Mouse (Mus musculus): ENCODE measurements around the gene Fgfr2. TPM values are rescaled to one million over a fixed set of nuclear protein-coding genes. Genes with fewer than 3 reads are reported as not detected.

Gene Fgfr2
- polyA plus RNA-seq, 1 experiment from 2014 or later = 110 TPM

DNA sequence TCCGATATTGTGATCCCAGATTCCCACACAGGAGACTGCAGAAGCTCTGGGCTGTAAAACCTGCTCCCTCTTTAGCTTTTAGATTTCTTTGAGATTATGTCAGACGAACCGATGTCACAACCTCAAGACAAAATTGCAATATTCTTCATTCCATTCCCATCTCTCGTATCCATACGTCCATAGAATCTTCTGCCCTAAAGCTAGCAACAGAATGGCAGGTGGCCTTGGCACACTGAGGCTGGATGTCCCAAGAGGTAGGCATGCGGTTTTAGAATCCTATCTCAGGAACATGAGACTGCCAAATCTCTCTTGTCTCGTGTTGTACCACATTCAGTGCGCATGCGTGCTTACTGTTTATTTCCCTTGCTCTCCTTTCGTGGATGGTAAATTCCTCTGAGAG lies 2757.4 kb downstream of the Fgfr2 start:
- TF ChIP-seq CTCF (IDR thresholded peaks at IDR 0.05) = no peak
- no peak for TF ChIP-seq EP300 (IDR thresholded peaks at IDR 0.05)
- H3K36me3 ChIP-seq (ENCODE audit: insufficient read depth, low read length) = no peaks in the 10 kb centered on the region
- WGBS = 90% methylated on average over 10 of the region's 10 CpGs

DNA sequence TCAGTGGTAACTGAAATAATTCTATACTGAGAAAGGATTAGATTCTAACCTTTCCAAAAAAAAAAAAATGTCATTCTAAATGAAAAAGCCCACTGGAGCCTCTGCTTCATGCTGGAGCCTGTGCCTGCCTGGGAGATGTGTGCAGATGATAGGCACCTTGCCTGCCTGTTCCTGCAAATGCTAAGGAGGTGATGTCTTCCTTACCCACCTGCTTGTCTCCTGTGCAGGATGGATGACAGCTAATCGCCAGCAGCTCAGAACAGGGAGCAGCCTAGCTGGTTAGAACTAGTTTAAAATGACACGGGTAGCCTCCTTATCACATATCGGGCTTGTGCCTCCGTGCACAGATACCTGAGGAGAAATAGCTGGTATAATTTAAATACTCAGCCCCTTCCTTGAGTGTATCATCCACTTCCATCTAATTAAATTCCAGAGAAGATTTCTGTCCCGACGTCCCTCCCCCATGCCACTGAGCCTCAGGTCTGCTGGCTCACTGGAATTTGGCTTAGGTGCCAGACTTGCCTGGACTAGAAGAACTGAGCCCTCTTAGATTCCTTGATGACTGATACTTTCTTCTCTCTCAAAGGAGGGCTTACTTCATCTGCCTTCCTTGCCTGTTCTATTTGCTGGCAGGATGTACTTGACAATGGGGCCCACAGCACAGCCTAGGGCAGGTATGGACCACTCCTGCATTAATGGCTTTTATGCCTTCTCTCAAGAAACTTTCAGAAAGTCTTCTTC lies 2782.6 kb downstream of the Fgfr2 start:
- no peak overlapping the region for H3K9ac ChIP-seq (replicated peaks; ENCODE audit: low read depth)
- no peaks in the 10 kb centered on the region for H3K27me3 ChIP-seq (replicated peaks; ENCODE audit: insufficient read depth, low read length)
- H3K9me3 ChIP-seq (ENCODE audit: low read length) = no peaks in the 10 kb centered on the region
- no peak overlapping the region for H3K4me3 ChIP-seq (ENCODE audit: low read depth, low read length)
- no peaks in the 10 kb centered on the region for H3K4me1 ChIP-seq (ENCODE audit: insufficient read depth, low read depth, low read length)
- no peak overlapping the region for H3K27ac ChIP-seq (ENCODE audit: low read length)
- TF ChIP-seq CTCF (IDR thresholded peaks at IDR 0.05) (no peak), EP300 (IDR thresholded peaks at IDR 0.05) (no peak)
- no peak overlapping the region for H3K4me2 ChIP-seq (replicated peaks; ENCODE audit: low read depth, low read length)
- 52% methylated on average over 6 of the region's 6 CpGs for WGBS
- no peak for DNase-seq (ENCODE audit: low spot score)
- no peaks in the 10 kb centered on the region for H3K36me3 ChIP-seq (ENCODE audit: insufficient read depth, low read length)
- ATAC-seq = no peak

More for the DNA sequence above, 2757.4 kb downstream of the Fgfr2 start:
- no peaks in the 10 kb centered on the region for H3K9me3 ChIP-seq (ENCODE audit: low read length)
- H3K27ac ChIP-seq (ENCODE audit: low read length) = no peak overlapping the region
- DNase-seq (ENCODE audit: low spot score) (no peak), ATAC-seq (no peak)
- no peak overlapping the region for H3K9ac ChIP-seq (replicated peaks; ENCODE audit: low read depth)
- H3K4me2 ChIP-seq (replicated peaks; ENCODE audit: low read depth, low read length) = no peak overlapping the region
- H3K4me3 ChIP-seq (ENCODE audit: low read depth, low read length) = no peak overlapping the region
- no peaks in the 10 kb centered on the region for H3K4me1 ChIP-seq (ENCODE audit: insufficient read depth, low read depth, low read length)
- no peaks in the 10 kb centered on the region for H3K27me3 ChIP-seq (replicated peaks; ENCODE audit: insufficient read depth, low read length)

DNA sequence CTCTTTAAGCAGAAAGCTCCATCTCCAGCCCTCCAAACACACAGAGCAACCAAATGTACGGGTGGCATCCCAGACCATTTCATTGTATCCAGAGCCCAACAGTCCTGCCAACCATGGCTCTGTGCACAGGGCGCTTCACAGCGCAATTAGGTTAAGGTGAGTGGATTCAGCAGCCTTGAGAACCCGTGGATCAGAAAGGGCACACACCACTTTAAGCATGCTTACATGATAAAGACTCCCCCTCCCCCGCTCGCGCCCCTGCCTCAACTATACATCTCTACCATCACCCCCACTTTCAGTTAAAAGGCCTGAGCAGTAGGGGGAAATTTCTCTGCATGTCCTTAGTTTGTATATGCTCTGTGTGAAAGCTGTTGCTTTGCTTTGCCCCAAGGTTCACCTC lies 2785.5 kb downstream of the Fgfr2 start:
- TF ChIP-seq EP300 (IDR thresholded peaks at IDR 0.05) (no peak), CTCF (IDR thresholded peaks at IDR 0.05) (no peak)
- DNase-seq (ENCODE audit: low spot score) = no peak
- Histone ChIP-seq H3K4me2 (replicated peaks; ENCODE audit: low read depth, low read length) (no peak overlapping the region), H3K27ac (ENCODE audit: low read length) (no peak overlapping the region), H3K9ac (replicated peaks; ENCODE audit: low read depth) (no peak overlapping the region), H3K36me3 (ENCODE audit: insufficient read depth, low read length) (no peaks in the 10 kb centered on the region), H3K4me3 (ENCODE audit: low read depth, low read length) (no peak overlapping the region), H3K9me3 (ENCODE audit: low read length) (no peaks in the 10 kb centered on the region), H3K4me1 (ENCODE audit: insufficient read depth, low read depth, low read length) (no peaks in the 10 kb centered on the region), H3K27me3 (replicated peaks; ENCODE audit: insufficient read depth, low read length) (no peaks in the 10 kb centered on the region)
- WGBS = 88% methylated on average over 7 of the region's 7 CpGs
- no peak for ATAC-seq

DNA sequence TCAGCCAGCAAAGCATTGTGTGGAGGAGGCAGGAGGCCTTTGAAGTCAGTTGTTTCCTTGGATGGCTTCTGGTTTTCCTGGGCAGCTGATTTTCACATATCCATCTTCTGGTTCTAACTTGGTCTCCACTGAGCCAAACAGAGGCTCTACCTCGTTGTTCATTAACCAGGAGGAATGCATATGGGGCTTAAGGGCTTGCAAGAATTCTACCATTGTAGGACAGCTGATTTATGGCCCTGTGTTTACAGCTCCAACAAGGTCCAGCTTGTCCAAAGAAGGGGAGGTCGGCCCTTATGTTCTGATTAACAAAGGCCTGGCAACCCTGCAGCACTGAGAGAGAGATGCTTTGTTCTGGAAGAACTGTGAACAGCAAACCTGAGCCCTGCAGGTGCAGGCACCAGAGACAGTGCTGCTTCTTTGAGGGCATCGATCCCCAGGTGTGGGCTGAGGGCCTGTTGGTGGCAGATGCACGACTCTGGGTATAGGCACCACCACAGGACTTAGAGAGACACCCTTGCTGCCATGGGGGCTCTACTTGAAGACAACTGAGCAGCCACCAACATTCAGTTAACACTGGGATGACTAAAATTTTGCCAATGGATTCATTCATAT lies 2787.6 kb downstream of the Fgfr2 start:
- Histone ChIP-seq H3K4me1 (ENCODE audit: insufficient read depth, low read depth, low read length) (no peaks in the 10 kb centered on the region), H3K4me2 (replicated peaks; ENCODE audit: low read depth, low read length) (no peak overlapping the region), H3K27ac (ENCODE audit: low read length) (no peak overlapping the region), H3K27me3 (replicated peaks; ENCODE audit: insufficient read depth, low read length) (no peaks in the 10 kb centered on the region), H3K9me3 (ENCODE audit: low read length) (no peaks in the 10 kb centered on the region), H3K4me3 (ENCODE audit: low read depth, low read length) (no peak overlapping the region), H3K36me3 (ENCODE audit: insufficient read depth, low read length) (no peaks in the 10 kb centered on the region), H3K9ac (replicated peaks; ENCODE audit: low read depth) (no peak overlapping the region)
- WGBS = 36% methylated on average over 4 of the region's 4 CpGs
- ATAC-seq (no peak), DNase-seq (ENCODE audit: low spot score) (no peak)
- no peak for TF ChIP-seq EP300 (IDR thresholded peaks at IDR 0.05)
- TF ChIP-seq CTCF (IDR thresholded peaks at IDR 0.05) = no peak

DNA sequence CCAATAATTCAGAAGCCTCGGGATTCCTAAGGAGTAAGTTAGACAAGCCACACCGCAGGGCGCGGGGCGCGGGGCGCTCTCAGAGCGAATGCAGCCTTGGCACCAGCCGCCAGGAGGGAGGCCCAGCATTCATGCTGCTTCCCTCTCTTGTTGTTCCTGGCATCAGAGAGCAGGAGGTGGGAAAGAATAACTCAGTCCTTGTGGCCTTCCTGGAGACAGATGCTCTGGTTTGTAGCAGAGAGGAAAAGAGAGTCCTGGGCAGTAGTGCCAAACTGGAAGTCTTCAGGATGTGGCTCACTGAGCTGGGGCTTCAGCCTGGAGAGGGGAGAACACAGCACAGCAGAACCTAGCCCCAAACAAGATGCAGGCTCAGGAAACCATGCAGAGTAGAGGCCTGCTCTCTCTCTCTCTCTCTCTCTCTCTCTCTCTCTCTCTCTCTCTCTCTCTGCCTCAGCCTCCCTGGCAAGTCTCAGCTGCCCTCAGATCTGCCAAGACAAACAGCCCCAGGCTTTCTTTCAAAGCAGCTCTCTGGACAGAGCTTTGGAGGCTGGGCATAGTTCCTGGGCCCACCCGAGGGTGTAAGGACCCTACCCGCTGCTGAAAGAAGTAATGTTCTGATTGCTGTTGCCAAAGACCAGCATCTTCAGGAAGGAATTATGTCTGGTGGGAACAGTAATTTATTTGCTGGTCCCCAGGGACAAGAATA lies 2790.5 kb downstream of the Fgfr2 start:
- TF ChIP-seq CTCF (IDR thresholded peaks at IDR 0.05) (no peak), EP300 (IDR thresholded peaks at IDR 0.05) (no peak)
- H3K4me3 ChIP-seq (ENCODE audit: low read depth, low read length) = no peak overlapping the region
- H3K27ac ChIP-seq (ENCODE audit: low read length) = no peak overlapping the region
- 79% methylated on average over 11 of the region's 11 CpGs for WGBS
- no peak for ATAC-seq
- H3K4me1 ChIP-seq (ENCODE audit: insufficient read depth, low read depth, low read length) = no peaks in the 10 kb centered on the region
- no peaks in the 10 kb centered on the region for H3K36me3 ChIP-seq (ENCODE audit: insufficient read depth, low read length)
- no peak for DNase-seq (ENCODE audit: low spot score)
- H3K27me3 ChIP-seq (replicated peaks; ENCODE audit: insufficient read depth, low read length) = no peaks in the 10 kb centered on the region
- no peak overlapping the region for H3K9ac ChIP-seq (replicated peaks; ENCODE audit: low read depth)
- H3K4me2 ChIP-seq (replicated peaks; ENCODE audit: low read depth, low read length) = no peak overlapping the region
- H3K9me3 ChIP-seq (ENCODE audit: low read length) = no peaks in the 10 kb centered on the region

DNA sequence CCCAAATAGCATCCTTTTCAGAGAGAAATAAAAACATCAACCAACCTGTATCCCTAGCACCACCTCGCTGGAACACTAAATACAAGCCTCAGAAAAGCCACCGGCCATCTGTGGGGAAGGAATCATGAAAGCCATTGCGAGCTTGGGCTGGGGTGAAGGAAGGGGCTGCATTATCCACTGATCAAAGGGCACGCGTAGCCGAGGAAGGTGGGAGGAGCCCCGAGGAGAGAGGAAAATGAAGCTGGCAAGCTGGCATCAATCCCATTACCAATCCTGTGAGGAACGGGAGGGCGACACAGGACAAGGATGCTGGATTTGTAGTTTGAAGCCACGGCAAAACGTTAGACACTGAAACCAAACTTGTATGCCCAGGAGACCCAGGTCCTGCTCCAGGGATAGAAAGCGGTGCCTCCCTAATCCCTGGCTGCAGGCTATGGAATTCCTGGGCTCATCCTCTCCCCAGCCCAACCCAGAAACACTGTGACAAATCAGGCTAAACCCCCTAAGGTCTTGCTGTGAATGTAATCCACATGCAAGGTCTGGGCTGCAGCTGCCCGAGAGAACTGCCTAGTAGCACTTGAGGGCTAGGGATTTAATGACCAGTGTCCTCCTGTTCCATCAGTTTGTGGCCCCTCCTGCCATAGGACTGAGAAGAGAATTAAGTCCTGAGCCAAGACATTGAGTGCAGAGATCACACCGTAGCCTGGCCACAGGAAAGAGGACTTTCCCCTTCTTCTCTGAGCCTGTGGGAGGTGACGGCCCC lies 2795.4 kb downstream of the Fgfr2 start:
- no peak for ATAC-seq
- no peak overlapping the region for H3K4me2 ChIP-seq (replicated peaks; ENCODE audit: low read depth, low read length)
- H3K36me3 ChIP-seq (ENCODE audit: insufficient read depth, low read length) = no peaks in the 10 kb centered on the region
- WGBS = 24% methylated on average over 15 of the region's 15 CpGs
- H3K9me3 ChIP-seq (ENCODE audit: low read length) = no peaks in the 10 kb centered on the region
- DNase-seq (ENCODE audit: low spot score) = no peak
- H3K4me1 ChIP-seq (ENCODE audit: insufficient read depth, low read depth, low read length) = peaks cover 4% of the 10 kb centered on the region; the same call in 1 of the 2 replicates
- no peak overlapping the region for H3K4me3 ChIP-seq (ENCODE audit: low read depth, low read length)
- H3K9ac ChIP-seq (replicated peaks; ENCODE audit: low read depth) = no peak overlapping the region
- TF ChIP-seq EP300 (IDR thresholded peaks at IDR 0.05) (no peak), CTCF (IDR thresholded peaks at IDR 0.05) (no peak)
- no peaks in the 10 kb centered on the region for H3K27me3 ChIP-seq (replicated peaks; ENCODE audit: insufficient read depth, low read length)
- H3K27ac ChIP-seq (ENCODE audit: low read length) = no peak overlapping the region
